Mouse (Mus musculus) intestine, postnatal 0 days (tissue): Measurements from ENCODE around the gene Hist1h2bg. TPM values are rescaled to one million over a fixed set of nuclear protein-coding genes. Genes with fewer than 3 reads are reported as not detected.
"Not testable (repeated sequence)": the region's sequence is repeated elsewhere in the genome, so short reads cannot be mapped to it uniquely, and the experiment has no call there.

ENCODE experiments used
- ATAC-seq: fragments of 200-750 bp; cut with Nextera tagmentation; 2 replicates; pipeline ENCODE4 v1.8.0; 2017; ENCODE audit warnings: mild to moderate bottlenecking, moderate TSS enrichment, moderate library complexity
- H3K27ac ChIP-seq: fragments of 300-500 bp; sonication (generic); 2 replicates; pipeline ENCODE4 v1.5.1; 2014; ENCODE audit warnings: mild to moderate bottlenecking, low read depth, low read length, moderate library complexity
- H3K27me3 ChIP-seq: fragments of 300-500 bp; sonication (generic); replicated peaks from 2 replicates; pipeline ENCODE4 v1.6.1; 2014; ENCODE audit warnings: low read length, mixed read lengths; ENCODE audit not compliant: control insufficient read depth, insufficient read depth
- H3K36me3 ChIP-seq: fragments of 300-500 bp; sonication (generic); 2 replicates; pipeline ENCODE4 v1.6.1; 2014; ENCODE audit warnings: mild to moderate bottlenecking, moderate library complexity; ENCODE audit not compliant: control insufficient read depth, insufficient read depth
- H3K4me1 ChIP-seq: fragments of 300-500 bp; sonication (generic); replicated peaks from 2 replicates; pipeline ENCODE4 v1.6.1; 2014; ENCODE audit warnings: antibody characterized with exemption, low read length, mixed read lengths; ENCODE audit not compliant: control insufficient read depth, insufficient read depth
- H3K4me2 ChIP-seq: fragments of 300-500 bp; sonication (generic); replicated peaks from 2 replicates; pipeline ENCODE4 v1.6.1; 2014; ENCODE audit warnings: low read depth, mild to moderate bottlenecking, moderate library complexity
- H3K4me3 ChIP-seq: fragments of 300-500 bp; sonication (generic); 2 replicates; pipeline ENCODE4 v1.5.1; 2014; ENCODE audit warnings: low read depth, low read length
- H3K9ac ChIP-seq: fragments of 300-500 bp; sonication (generic); 2 replicates; pipeline ENCODE4 v1.6.1; 2014; ENCODE audit warnings: mild to moderate bottlenecking, low read depth, low read length
- H3K9me3 ChIP-seq: fragments of 300-500 bp; sonication (generic); 2 replicates; pipeline ENCODE4 v1.6.1; 2016; ENCODE audit warnings: mixed run types; ENCODE audit not compliant: control insufficient read depth
- CTCF ChIP-seq: sonication (generic); IDR thresholded peaks from 2 replicates; pipeline ENCODE4 v1.5.1; 2016; ENCODE audit warnings: low read depth, mild to moderate bottlenecking, control low read depth, antibody characterized with exemption, moderate library complexity
- WGBS: fragments of 180-500 bp; shearing (Covaris S2); extraction: QIAGEN DNeasy Blood & Tissue Kit; methylation state at CpG from one replicate; pipeline ENCODE4 v1.1.7; 2014; 5-methylcytosine and 5-hydroxymethylcytosine counted together
- polyA plus RNA-seq: library from polyadenylated mRNA; unstranded; fragments of >200 nt; fragmentation: Nextera tagmentation; extraction: Ambion mirVana; gene quantifications from 2 replicates; pipeline ENCODE4 v1.2.1, GENCODE M21; 2015

The Hist1h2bg gene
- polyA plus RNA-seq, 1 experiment from 2014 or later = 3.1 TPM

DNA sequence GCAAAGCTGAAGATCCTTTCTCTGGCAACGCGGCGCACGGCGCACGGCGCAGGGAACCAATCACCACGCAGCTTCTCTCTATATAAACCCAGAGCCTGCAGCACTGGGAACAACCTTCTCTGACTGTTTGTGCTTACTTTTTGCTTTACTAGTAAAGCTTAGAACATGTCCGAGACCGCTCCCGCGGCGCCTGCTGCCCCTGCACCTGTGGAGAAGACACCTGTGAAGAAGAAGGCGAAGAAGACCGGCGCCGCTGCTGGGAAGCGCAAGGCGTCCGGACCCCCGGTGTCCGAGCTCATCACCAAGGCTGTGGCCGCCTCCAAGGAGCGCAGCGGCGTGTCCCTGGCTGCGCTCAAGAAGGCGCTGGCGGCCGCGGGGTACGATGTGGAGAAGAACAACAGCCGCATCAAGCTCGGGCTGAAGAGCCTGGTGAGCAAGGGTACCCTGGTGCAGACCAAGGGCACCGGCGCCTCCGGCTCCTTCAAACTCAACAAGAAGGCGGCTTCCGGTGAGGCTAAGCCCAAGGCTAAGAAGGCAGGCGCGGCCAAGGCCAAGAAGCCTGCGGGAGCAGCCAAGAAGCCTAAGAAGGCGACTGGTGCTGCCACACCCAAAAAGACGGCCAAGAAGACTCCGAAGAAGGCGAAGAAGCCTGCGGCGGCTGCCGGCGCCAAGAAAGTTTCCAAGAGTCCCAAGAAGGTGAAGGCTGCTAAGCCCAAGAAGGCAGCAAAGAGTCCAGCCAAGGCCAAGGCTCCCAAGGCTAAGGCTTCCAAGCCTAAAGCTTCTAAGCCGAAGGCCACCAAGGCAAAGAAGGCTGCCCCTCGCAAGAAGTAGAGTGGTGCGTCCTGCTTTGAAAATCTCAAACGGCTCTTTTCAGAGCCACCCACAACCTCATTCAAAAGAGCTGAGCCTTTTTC lies 16.0 kb upstream of the Hist1h2bg start:
- Histone ChIP-seq H3K27ac (peak overlapping the region; percentile 85), H3K4me3 (peak overlapping the region; percentile 46), H3K9ac (peak overlapping the region; percentile 70), H3K4me1 (no peaks in the 10 kb centered on the region), H3K9me3 (no peaks in the 10 kb centered on the region), H3K4me2 (peak overlapping the region; percentile 78), H3K36me3 (no peaks in the 10 kb centered on the region), H3K27me3 (no peaks in the 10 kb centered on the region)
- under 1% methylated on average over 53 of the region's 54 CpGs for WGBS
- TF ChIP-seq CTCF = no peak
- ATAC-seq = peak; percentile 79

DNA sequence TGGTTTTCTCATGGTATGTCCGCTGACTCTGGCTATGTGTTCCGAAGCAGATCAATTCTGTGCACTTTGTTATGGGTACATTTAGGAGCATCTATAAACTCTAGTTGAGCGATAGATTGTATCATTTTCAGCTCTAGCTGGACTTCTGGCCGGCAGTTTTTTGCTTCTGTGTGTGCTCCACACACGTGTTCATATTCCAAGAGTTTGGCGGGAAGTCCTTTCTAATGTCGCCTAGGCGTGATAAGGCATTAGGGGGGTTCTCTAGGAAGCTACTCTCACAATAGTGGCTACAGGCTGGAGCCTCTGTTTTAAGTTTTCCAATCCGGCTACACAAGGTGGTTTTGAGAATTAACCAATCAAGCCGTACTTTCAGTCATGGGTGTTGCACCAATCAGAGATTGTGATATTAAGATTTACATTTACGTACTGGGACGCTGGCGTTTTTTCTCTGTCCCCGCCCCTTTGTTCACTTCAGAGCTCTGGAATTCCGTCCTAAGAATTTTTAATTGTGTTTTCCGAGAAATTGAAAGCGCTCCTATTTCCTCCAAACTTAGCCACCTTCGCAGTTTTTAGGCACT lies 15.3 kb upstream of the Hist1h2bg start:
- no peak for TF ChIP-seq CTCF
- H3K27ac ChIP-seq = peak overlapping the region; percentile 85
- no peaks in the 10 kb centered on the region for H3K27me3 ChIP-seq
- H3K36me3 ChIP-seq = no peaks in the 10 kb centered on the region
- H3K9me3 ChIP-seq = no peaks in the 10 kb centered on the region
- peak overlapping the region; percentile 46 for H3K4me3 ChIP-seq
- ATAC-seq = peak; percentile 61
- H3K4me2 ChIP-seq = peak overlapping the region; percentile 78
- under 1% methylated on average over 18 of the region's 18 CpGs for WGBS
- peak overlapping the region; percentile 70 for H3K9ac ChIP-seq
- H3K4me1 ChIP-seq = no peaks in the 10 kb centered on the region

DNA sequence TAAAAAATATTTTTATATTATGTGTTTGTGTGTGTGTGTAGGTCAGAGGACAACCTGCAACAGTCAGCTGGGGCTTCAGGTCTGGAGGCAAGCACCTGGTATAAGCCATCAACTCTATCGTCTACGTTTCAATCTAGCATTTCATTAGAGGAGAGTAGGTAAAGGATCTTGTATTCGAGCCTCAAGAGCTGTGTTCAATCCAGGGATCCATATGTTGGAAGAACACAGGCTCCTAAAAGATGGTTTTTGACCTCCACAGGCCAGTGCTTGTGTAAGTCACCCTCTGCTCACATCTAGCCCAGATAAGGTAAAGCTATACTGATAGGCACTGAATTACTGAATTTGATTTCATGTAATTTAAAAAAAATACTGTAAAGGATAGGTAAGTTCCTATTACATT lies 14.3 kb upstream of the Hist1h2bg start:
- Histone ChIP-seq H3K36me3 (no peaks in the 10 kb centered on the region), H3K27ac (no peak overlapping the region), H3K27me3 (no peaks in the 10 kb centered on the region), H3K9me3 (no peaks in the 10 kb centered on the region), H3K4me2 (peak overlapping the region; percentile 78; the same call in 1 of the 2 replicates), H3K4me1 (no peaks in the 10 kb centered on the region), H3K9ac (no peak overlapping the region), H3K4me3 (no peak overlapping the region)
- TF ChIP-seq CTCF = no peak
- WGBS = 67% methylated on average over 3 of the region's 3 CpGs
- no peak for ATAC-seq

DNA sequence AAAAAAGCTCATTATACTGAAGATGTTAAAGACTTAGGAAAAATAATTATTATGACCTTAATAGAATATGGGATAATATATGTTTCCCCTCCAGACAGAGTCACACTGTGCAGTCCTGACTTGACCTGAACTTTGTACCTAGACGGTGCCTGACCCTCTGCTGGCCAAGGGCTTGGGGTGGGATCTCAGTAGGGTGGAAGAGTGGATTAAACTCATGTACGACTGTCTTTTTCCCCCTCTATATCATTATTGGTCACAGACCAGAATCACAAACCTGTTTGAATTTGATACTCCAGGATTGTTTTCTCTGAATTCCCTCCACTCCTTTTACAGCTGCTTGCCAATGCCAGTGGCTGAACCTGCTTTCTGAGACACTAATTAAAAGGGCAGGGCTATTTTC lies 10.5 kb upstream of the Hist1h2bg start:
- not testable (repeated sequence) for H3K9ac ChIP-seq

DNA sequence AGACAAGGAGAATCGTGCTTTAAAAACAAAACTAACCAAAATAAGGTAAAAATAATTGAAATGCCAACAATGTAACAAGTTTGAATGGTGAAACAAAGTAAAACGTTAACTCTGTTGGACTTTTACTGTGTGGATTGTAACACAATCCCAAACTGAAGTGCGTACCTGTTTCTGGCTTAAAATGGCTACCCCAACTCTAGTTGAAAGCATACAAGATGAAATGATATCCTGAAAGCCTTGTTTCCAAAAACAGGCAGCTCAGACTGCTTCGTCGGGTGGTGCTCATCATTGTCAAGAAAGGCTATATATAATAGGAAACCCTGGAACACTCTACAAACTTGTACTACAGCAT lies 9.7 kb upstream of the Hist1h2bg start:
- not testable (repeated sequence) for H3K27me3 ChIP-seq, ATAC-seq, H3K9me3 ChIP-seq, H3K9ac ChIP-seq, H3K36me3 ChIP-seq, H3K27ac ChIP-seq, H3K4me1 ChIP-seq
- peak overlapping the region; percentile 31; the same call in 1 of the 2 replicates for H3K4me3 ChIP-seq
- 0% methylated on average over 2 of the region's 5 CpGs for WGBS
- H3K4me2 ChIP-seq = peak overlapping the region; percentile 61

More for the DNA sequence above, 10.5 kb upstream of the Hist1h2bg start:
- not testable (repeated sequence) for H3K4me3 ChIP-seq, H3K4me2 ChIP-seq, H3K4me1 ChIP-seq, H3K27ac ChIP-seq, H3K9me3 ChIP-seq, H3K36me3 ChIP-seq, ATAC-seq, H3K27me3 ChIP-seq
- 10% methylated on average over 2 of the region's 2 CpGs for WGBS

DNA sequence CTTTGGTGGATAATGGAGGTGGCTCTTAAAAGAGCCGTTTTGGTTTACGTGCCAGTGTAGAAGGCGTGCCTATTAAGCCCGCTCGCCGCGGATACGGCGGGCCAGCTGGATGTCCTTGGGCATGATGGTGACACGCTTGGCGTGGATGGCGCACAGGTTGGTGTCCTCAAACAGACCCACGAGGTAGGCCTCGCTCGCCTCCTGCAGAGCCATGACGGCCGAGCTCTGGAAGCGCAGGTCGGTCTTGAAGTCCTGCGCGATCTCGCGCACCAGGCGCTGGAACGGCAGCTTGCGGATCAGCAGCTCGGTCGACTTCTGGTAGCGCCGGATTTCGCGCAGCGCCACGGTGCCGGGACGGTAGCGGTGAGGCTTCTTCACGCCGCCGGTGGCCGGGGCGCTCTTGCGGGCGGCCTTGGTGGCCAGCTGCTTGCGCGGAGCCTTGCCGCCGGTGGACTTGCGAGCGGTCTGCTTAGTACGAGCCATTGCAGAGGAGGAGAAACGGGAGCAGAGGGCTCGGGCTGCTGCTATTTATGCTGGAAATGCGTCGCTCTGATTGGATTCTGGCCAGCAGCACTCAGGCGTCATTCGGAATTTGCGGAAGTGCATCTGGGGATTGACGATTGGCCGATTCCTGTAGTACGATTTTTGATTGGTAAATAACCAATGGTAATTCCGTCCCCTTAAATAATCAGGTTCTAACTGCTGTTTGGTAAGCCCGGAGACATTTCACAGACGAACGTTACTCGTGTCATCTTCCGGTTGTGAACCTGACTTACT lies 9.1 kb upstream of the Hist1h2bg start, which contains the start of gene Hist1h3e:
Gene Hist1h3e (minus strand): TSS at position 487 of the 777 bp plus-strand sequence.
- H3K36me3 ChIP-seq, H3K27me3 ChIP-seq, H3K4me1 ChIP-seq, H3K9me3 ChIP-seq: not testable (repeated sequence)
- H3K4me3 ChIP-seq = peak within 1 kb of the TSS; percentile 31
- peak within 1 kb of the TSS; percentile 61 for H3K4me2 ChIP-seq
- H3K27ac ChIP-seq = peak within 1 kb of the TSS; percentile 85
- ATAC-seq = peak; percentile 95
- H3K9ac ChIP-seq = peak within 1 kb of the TSS; percentile 37; the same call in 1 of the 2 replicates
- WGBS = under 1% methylated on average over 41 of the region's 67 CpGs
